Mouse (Mus musculus) spleen, adult 2 months (tissue): Measurements from ENCODE around the gene Syt1.

Experiments
- CTCF ChIP-seq: fragments of 200-500 bp; IDR thresholded peaks from 2 replicates; pipeline ENCODE4 v1.5.1; 2011; ENCODE audit warnings: mild to moderate bottlenecking, inconsistent platforms; ENCODE audit not compliant: insufficient read depth, insufficient read length, insufficient replicate concordance; ENCODE audit errors: extremely low read depth
- POLR2A ChIP-seq: fragments of 200-500 bp; IDR thresholded peaks from 2 replicates; pipeline ENCODE4 v1.6.1; 2011; ENCODE audit warnings: low read depth, low read length, inconsistent platforms

- no peak for TF ChIP-seq CTCF
- TF ChIP-seq POLR2A = no peak
Measured at GRCm38 (mm10) chr10:108952182-108952581, 58.6 kb downstream of the Syt1 start.
